Mouse (Mus musculus) telencephalon, adult 2 months (tissue): ENCODE data around the gene Ncoa5.
A peak's percentile ranks its signal among the peaks of the same experiment; 100 is the strongest.

ENCODE experiments used
- DNase-seq: peaks from one replicate; pipeline ENCODE4 v3.0.0-alpha.2; 2011; ENCODE audit warnings: low read depth, low spot score

The Ncoa5 gene

DNA sequence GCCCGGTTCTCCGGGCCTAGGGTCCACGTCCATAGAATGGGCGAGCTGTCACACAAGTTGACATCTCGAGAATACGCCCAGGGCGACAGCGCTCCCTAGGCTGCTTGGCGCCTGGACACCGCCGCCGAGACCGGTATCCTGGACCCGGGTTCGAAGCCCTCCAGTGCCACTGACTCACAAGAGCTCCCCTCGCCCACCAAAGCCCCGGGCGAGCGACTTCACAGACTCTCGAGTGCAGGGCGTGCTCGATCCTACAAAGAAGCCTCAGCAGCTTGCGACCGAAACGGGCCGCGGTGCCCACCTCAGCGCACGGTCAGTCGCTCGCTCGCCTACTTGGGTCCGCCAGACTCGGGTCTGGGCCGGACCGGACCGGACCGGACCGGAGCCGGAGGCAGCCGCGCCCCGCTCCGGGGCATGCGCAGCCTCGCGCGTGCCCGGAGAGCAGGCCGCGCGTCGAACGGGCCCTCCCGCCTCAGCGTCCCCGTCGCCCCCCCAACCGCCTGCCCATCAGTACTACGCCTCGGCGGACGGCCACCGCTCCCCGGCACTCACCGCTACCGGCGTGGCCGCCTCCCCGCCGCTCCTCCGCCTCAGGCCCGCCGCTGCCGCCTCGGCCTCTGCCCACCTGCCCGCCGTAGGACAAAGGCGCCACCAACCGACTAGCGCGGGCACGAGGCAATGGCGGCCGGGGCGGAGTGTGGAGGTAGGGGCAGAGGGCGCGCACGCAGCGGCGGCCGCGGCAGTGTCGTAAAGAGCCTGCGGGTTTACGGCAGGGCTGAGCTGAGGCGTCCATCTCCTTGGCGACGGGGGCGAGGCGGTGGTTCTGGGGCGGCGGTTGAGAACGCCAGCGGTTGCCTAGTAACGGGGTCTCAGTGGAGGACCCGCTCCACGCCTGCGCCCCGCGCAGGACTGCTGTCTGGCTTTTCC is at the start of gene Ncoa5:
Gene Ncoa5 (minus strand): TSS at position 737 of the 927 bp plus-strand sequence.
- DNase-seq, result peak; percentile 94

DNA sequence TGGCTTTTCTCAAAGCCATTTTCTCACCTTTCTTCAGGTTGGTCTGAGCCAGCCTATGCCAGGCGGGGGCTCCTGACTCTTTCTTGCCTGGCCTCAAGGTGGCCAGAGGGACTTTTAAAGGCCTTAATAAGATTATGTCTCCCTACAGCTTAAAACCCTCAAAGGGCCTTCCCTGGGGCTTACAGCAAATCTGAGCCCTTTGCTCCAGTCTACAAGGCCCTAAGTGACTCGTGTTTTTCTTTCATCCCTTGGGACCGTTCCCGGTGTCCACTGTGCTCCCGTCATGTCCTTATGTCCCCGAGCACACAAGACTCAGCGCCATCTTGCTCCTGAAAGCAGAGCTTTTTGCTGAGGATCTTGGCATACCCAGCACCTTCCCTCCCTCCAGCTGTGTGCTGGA is 46.6 kb upstream of the Ncoa5 start:
- DNase-seq, result no peak

DNA sequence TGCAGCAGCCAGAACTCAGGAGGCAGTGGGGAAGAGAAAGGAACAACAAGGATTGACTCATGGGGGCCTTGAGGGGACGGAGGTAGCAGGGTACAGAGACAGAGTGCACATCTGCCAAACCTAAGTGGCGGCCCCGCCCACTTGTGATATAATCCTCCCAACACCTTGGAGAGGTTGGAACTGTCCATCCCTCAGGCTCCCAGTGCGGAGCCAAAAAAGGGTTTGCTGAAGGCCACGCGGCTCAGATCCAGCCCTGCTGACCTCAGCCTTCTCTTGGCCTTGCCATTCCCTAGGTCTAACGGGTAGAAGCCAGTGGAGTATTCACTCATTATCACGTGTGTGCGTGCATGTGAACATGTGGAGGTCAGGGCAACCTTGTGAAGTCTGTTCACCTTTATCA is 46.0 kb upstream of the Ncoa5 start:
- DNase-seq, result no peak

DNA sequence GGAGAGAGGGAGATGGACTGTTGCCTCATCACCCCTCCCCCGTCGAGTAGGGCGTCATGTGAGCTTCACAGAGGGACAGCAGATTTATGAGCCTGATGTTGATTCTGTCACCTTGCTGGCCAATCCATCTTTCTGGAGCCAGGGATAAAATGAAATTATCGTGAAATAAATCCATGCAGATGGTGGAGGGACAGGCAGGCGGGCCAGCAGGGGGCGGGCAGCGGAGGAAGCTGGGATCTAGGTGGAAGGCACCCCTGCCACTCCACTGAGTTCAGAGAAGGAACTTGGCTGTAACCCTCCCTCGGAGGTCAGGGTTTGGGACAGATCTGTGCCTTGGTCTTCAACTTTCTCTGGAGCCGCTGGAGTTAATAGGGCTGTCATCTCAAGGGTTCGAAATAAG is 43.9 kb upstream of the Ncoa5 start:
- DNase-seq, result no peak

DNA sequence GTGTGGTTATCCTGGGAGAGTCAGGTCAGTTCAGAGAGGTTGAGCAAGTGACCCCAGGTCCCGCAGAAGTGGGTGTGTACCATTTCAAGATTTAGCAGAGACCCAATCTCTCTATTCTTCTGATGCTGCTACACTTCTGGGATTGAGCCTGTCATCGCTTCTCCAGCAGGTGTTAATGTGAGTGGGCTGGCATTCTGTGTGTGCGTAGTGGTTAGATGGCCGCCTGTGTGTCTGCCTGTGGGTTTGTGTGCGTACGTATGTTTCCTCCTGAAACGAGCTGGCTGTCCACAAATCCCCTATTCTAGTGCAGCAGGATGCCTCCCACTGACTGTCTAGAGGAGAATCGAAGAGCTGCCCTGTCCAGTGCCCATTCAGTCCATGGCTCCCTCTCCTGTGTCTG is 43.4 kb upstream of the Ncoa5 start:
- DNase-seq, result no peak

DNA sequence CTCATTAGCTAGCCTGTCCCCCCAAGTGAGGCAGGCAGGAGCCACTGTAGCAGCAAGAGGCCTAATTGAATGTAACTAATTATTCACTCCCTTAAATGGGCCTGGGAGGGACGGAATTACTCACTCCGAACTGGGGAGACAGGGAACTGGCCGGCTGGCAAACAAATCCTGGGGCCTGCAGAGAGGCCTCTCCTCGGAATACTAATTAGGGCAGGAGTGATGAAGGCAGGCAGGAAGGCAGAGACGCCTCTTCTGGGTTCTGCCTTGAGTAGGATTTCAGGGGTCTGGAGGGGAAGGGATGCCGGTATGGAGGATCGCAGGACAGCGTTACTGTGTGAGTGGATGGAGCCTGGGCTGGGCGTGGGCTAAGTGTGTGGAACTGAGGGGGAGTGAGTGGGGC is 42.4 kb upstream of the Ncoa5 start:
- no peak for DNase-seq

DNA sequence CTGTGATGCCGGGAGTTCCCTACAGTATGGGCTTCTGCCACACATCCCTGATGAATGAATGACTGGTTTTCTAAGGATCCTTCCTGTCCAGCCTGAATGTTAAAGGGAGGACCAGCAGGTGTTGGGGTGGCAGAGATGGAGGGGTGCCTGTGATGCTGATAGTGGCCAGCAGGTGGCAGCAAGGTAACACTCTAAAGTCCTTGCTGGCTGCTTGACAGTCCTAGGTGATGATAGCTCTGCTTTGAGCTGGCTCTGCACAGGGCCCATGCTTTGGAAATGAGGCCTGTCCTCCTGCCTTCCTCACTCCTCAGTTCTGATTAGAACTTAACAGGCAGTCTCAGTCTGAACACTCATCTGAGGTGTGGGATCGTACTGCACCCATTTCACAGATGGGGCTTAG is 40.3 kb upstream of the Ncoa5 start:
- peak; percentile 60 for DNase-seq

DNA sequence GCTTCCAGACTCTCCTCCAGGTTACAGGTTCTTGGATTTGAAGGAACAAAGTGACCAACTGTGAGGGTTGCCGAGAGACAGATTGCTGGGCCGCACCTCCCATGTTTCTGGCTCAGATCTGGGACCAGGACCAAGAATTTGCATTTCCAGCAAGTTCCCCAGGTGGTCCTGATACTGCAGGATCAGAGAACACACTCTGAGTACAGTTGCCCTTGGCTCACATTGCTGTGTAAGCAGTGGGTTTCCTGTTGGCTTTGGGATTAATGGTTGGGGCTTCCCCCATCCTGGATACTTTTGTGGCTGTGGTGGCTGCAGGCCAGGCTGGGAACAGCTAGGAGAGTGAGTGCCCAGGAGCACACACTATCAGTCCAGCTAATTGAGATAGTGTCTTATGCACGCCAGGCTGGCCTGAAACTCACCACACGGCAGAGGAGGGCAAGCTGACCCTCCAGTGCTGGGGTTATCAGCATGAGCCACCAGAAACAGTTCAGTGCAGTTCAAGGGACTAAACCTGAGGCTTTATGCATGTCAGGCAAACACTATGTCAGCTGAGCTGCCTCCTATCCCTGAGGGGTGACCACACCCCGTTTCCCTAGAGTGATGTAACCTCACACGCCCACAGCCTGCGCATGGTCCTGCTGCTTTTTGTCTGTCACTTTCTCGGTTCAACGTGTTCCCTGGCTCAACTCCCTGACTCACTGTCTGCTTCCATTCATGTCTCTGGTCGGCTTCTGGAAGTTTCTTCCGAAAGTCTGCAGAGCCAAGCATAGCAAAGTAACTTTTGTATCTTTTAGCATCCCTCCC is 39.6 kb upstream of the Ncoa5 start:
- DNase-seq, result peak; percentile 48

DNA sequence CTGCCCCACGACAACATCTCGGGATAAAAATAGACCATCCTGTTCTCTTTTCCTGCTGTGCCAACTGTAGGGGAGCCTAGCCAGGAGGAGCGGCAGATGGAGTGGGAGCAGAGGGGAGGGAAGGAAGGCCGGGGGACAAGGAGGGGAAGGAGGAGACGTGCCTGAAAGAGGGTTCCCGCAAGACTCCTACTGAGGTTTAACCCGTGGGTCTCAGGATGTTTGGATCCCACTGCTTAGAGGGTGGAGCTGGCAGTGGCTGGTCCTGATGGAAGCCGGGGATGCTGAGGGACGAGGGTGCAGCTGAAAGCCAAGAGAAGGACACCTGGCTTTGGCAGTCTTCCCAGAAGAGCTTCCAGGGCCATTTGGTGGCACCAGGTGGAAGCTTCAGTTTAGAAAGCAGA is 38.7 kb upstream of the Ncoa5 start:
- DNase-seq, result peak; percentile 65

DNA sequence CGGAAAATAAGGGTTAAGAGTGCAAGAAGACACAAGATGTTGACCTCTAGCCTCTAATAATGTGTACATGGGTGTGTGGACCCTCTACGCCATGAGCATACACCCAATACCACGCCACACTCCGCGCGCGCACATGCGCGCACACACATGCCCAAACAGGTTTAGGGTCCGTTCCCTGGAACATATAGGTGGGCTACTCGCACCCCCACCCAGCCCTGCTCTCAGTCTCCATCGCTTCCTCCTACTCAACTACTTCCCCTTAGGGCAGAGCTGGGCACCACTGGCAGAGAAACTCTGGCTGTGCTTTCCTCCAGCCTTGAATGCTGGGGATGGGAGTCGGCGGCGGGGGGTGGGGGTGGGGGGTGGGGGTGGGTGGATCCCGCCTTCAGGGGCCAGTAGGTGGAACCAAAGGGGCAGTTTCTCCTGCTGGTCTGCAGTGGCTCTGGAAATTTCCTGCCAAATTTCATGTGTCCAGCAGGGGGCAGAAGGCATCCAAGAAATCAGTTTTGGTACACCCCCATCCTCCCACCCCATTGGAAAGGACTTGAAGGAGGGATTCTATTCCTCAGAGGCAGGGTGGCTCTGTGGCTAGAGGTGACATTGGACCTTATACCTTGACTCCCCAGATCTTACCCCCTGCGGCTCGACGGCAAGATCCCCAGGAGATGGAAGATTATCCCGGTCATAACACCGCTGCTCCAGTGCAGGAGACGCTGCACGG is 35.6 kb upstream of the Ncoa5 start:
- DNase-seq, result no peak

DNA sequence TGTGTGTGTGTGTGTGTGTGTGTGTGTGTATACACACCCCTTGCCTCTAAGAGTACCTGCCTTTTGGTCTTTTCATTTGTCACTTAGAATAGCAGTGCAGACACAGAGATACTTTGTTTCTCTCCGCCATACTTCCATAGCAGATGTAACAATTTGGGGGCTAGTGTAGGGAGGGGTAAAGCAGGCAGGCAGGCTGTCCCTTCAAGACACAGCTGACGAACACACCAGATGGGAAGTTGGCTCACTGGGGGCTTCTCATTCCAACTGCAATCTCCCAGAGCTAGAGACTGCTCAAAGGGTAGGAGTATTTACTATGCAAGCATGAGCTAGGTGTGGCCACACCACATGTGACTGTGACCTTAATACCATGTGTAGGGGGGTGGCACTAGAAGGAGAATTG is 34.1 kb upstream of the Ncoa5 start:
- DNase-seq, result no peak

DNA sequence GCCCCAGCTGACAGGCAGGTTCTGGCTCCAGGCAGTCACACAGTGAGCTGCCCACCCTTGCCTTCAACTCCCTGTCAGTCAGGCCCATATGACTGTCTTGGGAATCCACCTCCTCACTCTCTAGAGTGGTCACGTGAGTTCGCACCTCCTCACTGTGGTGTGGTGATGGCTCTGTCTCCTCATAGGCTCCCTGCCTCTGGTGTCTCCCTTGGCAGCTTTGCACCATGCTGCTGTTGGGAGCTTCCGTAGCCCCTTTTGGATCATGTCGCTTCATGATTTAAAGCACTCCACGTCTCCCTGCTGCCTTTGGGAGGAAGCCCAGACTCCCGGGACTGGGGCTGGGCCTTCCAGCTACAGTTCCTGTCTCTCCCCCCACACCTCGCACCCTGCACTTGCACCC is 29.8 kb upstream of the Ncoa5 start:
- peak; percentile 88 for DNase-seq

DNA sequence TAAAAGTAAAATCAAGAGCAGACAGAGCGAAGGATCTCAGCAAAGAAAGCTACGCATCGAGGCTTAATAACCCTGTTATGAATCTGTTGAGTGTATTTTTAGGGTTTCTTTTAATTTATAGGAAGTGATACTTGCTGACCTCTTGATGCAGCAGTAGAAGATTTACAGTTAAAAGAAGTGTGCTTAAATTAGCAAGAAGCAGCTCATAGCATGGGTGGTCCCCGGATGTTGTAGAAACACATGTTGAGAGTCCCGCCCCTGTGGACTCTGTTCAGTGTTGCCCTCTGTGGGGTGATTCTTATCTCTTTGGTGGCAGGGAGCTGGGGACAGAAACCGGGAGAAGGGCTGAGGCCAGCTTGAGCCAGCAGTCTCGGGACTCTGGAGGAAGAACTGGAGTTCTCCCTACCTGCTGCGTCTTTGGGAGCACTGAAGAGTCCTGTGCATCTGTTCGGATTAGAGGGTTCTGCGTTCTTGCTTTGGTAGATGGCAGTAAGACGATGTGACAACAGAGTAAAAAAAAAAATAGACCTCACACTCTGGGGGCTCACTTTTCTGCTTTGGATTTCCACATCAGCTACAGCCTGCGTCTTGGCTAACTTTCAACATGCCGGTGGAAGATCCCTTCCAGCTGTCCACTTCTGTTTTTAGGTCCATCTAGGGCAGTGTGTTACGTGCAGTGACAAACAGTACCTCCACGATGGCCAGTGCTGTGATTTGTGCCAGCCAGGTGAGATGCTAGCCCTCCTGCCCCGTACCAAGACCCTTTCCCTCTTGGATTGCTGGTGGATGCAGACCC is 27.2 kb upstream of the Ncoa5 start:
- DNase-seq, result no peak

DNA sequence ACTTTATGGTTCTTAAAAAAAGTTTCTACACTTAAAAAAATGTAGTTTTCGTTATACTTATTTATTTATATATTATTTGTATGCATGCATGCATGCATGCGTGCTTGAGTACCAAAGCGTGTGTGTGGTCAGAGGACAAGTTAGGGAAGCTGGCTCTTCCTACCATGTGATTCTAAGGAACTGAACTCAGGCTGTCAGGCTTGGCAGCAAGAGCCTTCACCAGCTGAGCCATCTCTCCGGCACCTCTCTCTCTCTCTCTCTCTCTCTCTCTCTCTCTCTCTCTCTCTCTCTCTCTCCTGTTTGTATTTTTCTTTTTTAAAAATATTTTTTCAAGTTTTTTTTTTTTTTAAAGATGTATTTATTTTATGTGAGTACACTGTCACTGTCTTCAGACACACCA is 25.3 kb upstream of the Ncoa5 start:
- no peak for DNase-seq

DNA sequence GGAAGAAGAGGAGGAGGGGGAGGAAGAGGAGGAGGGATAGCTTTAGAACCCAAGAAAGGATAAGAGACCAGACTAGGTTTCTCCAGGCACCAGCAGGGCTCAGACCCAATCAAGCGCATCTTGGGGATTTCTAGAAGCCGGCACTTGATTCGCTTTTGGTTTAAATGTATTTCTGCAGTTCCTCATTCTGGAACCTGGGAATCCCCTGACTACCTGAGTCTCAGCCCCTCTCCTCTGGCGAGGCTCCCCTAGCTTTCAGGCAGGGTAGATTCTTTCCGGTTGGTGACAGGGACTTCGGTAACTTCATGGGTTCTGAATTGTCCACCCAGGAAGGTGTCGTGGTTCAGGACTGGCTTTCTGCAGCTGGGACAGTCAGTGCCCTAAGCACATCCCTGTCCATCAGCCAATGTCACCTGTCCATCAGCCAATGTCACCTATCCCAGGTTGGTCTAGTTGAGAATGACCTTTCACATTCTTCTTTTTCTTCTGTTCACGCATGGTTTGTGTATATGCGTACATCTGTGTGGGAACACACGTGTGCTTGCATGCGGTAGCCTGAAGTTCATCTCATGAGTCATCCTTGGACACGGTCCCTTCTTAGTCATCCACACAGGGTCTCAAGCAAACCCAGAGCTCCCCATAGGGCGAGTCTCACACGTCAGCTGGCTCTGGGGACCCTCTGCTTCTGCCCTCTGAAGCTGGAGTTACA is 21.9 kb upstream of the Ncoa5 start:
- DNase-seq, result no peak

DNA sequence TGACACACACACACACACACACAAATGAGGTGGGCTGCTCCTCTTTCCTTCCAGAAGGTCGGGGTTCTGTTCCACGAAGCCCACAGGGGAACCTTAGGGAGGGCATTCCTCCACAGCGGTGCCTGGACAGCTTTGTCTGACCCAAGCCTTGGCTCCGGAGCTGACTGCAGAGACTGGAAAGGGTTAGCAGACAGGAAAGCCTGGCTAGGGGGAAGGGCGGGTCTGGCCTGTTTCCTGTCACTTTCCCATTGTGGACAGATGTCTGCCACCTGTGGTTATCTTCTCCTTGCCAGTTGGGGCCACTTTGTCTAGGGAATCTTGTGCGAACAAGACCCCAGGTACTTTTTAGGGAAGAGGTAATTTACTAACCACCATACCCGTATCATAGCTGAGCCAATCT is 21.2 kb upstream of the Ncoa5 start:
- no peak for DNase-seq

DNA sequence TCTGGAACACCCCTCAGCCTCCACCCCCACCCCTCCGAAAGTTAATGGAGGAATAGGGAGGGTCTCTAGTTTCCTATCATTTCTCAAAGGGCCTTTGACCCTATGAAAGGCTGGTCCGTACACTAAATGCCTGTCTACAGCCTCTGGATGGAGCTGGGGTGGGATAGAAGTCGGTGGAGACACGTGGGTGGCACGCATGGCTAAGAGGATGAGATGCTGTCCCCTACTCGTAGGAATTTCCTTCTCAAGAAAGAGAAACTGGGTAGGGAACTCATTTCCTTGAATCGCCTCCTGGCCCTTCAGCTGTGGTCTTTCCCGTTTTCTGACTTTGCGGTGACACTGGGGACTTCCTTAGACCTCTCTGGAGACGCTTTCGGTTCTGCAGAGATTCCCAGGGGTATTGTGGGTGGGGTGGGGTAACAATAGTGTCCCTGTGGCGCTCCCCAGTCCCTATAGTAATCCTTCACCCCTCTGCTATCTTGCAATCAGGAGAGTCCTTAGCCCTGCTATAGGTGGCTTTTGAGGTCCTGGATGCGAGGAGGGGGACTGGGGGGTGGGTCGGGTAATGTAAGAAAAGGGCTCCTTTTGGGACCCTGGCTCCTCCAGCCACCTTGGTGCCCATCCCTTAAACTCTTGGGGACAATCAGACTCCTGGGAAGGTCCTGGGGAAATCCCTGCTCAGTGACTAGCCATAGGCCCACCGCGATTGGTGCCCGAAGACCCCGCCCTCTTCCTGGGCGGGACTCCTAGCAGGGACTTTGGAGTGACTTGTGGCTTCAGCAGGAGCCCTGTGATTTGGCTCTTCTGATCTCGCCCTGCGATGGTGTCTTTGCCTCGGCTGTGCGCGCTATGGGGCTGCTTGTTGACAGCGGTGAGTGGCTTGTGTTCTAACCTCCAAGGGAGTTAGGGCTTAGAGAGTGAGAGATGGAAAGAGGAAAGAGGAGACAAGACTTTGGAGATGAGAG is 20.5 kb upstream of the Ncoa5 start, which contains the start of gene Cd40:
Gene Cd40 (plus strand): TSS at position 740 of the 965 bp plus-strand sequence.
- DNase-seq, result no peak

DNA sequence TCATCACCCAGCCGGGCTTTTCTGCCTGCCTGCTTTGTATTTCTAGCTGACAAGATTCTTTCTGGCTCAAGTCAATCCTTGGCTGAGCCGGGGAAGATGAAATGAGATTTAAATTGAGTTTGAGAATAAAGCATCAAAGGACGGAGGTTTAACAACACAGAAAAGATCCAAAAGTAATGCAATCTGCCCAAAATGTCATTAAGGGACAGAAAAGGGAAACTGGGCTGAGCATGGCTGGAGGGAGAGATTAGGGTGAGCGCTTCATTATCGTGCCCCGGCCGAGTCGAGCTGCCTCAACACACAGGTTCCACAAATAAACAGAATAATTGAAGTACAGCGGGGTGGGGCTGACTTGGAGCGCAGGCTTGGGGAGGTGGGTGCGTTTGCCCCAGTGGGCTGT is 16.9 kb upstream of the Ncoa5 start:
- DNase-seq, result no peak

DNA sequence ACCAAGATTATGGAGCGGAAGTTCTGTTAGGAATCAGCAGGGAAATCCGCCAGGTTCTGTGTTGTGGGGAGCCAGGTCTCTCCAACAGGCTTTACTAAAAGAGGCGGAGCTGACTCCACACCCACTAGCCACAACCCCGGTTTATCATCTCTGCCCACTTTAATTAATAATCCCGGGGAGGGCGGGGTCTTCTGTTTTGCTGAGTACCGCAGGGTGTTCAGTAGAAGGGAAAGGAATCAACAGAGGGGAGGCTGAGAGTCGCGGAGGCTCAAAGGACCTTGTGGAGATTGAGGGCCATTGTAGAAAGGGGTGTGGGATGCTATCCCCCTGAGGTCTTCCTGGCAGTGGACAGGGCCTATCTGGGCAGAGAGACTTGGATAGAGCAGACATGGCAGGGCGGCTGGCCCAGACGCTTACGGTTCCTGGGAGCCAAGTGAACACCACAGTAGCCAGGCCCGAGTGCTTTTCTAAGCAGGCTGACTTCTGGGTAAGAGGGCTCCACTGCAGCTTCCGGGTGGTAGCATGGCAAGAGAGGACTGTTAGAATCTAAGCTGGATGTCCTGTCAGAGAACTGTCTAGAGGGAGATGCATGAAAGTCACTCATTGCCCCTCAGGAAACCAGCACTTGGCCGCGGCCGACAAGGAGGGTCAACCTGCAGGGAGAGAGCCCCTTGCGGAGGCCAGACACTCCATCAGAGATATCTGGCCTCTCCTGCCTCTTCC is 16.3 kb upstream of the Ncoa5 start:
- no peak for DNase-seq
